Mouse (Mus musculus) CH12.LX (cell line): ENCODE results near the gene Ccnl2. TPM values are rescaled to one million over a fixed set of nuclear protein-coding genes. Genes with fewer than 3 reads are reported as not detected.
A peak's percentile ranks its signal among the peaks of the same experiment; 100 is the strongest.

Experiments
- DNase-seq: peaks from one replicate; pipeline ENCODE4 v3.0.0-alpha.2; 2013; ENCODE audit errors: extremely low read depth
- H3K27ac ChIP-seq: 2 replicates; pipeline ENCODE4 v1.5.1; 2012; ENCODE audit warnings: low read depth, mild to moderate bottlenecking, control low read depth, moderate library complexity; ENCODE audit not compliant: insufficient read depth
- H3K27me3 ChIP-seq: replicated peaks from 2 replicates; pipeline ENCODE3; 2012; ENCODE audit warnings: inconsistent platforms
- H3K36me3 ChIP-seq, 2 experiments: replicated peaks in 1 of 2; 2 replicates each; pipeline versions ENCODE3 to v1.6.1; 2012; ENCODE audit warnings: inconsistent platforms in 1 of 2, low read length in 1 of 2, mild to moderate bottlenecking in 1 of 2, mixed read lengths in 1 of 2, moderate library complexity in 1 of 2; ENCODE audit not compliant: control insufficient read depth in 1 of 2, insufficient read depth in 1 of 2
- H3K4me1 ChIP-seq, 2 experiments: 2 replicates each; pipeline ENCODE4 v1.6.1; 2012; ENCODE audit warnings: inconsistent platforms in 1 of 2, moderate library complexity in 1 of 2; ENCODE audit not compliant: insufficient read depth in 2 of 2, control insufficient read depth in 1 of 2
- H3K4me2 ChIP-seq: 2 replicates; pipeline ENCODE4 v1.6.1; 2012; ENCODE audit warnings: low read depth, mild to moderate bottlenecking, control low read depth; ENCODE audit not compliant: poor library complexity, insufficient read depth, severe bottlenecking
- H3K4me3 ChIP-seq, 3 experiments: fragments of 150-350 bp in 1 of 3; sonication (generic) in 1 of 3; replicated peaks in 1 of 3; 2 replicates each; pipeline versions ENCODE3 to v1.5.1; 2011 to 2012; ENCODE audit warnings: low read depth in 2 of 3, low read length in 2 of 3, mild to moderate bottlenecking in 2 of 3, moderate library complexity in 2 of 3, control low read depth in 1 of 3, improper control_type of control experiment in 1 of 3, inconsistent platforms in 1 of 3, mixed read lengths in 1 of 3; ENCODE audit not compliant: poor library complexity in 1 of 3
- H3K79me2 ChIP-seq: replicated peaks from 2 replicates; pipeline ENCODE4 v1.6.1; 2012; ENCODE audit warnings: mild to moderate bottlenecking, moderate library complexity; ENCODE audit not compliant: control insufficient read depth, poor library complexity, insufficient read depth, severe bottlenecking; ENCODE audit errors: extremely low read depth
- H3K9ac ChIP-seq: 2 replicates; pipeline ENCODE4 v1.6.1; 2012; ENCODE audit warnings: low read depth, mild to moderate bottlenecking, control low read depth, moderate library complexity; ENCODE audit not compliant: insufficient read depth
- H3K9me3 ChIP-seq: replicated peaks from 2 replicates; pipeline ENCODE3; 2012; ENCODE audit warnings: low read length, inconsistent platforms, mixed read lengths
- BHLHE40 ChIP-seq: IDR thresholded peaks from 2 replicates; pipeline ENCODE4 v1.6.1; 2011; ENCODE audit warnings: mild to moderate bottlenecking, low read depth, low read length, improper control_type of control experiment
- CHD1 ChIP-seq: IDR thresholded peaks from 2 replicates; pipeline ENCODE4 v1.6.1; 2012; ENCODE audit warnings: low read depth, low read length, improper control_type of control experiment, inconsistent platforms
- CHD2 ChIP-seq: IDR thresholded peaks from 2 replicates; pipeline ENCODE4 v1.6.1; 2011; ENCODE audit warnings: low read length, improper control_type of control experiment
- CTCF ChIP-seq, 2 experiments: IDR thresholded peaks in 1 of 2; conservative IDR thresholded peaks in 1 of 2; 2 replicates each; pipeline ENCODE4 v1.5.1; 2011 to 2012; ENCODE audit warnings: low read depth in 2 of 2, low read length in 2 of 2, improper control_type of control experiment in 1 of 2, inconsistent platforms in 1 of 2, mild to moderate bottlenecking in 1 of 2, moderate library complexity in 1 of 2
- E2F4 ChIP-seq: IDR thresholded peaks from 2 replicates; pipeline ENCODE4 v1.6.1; 2011; ENCODE audit warnings: low read depth, low read length, improper control_type of control experiment; ENCODE audit not compliant: insufficient replicate concordance
- ELF1 ChIP-seq: IDR thresholded peaks from 2 replicates; pipeline ENCODE4 v1.6.1; 2014; ENCODE audit warnings: low read depth, mild to moderate bottlenecking, inconsistent platforms, low read length, improper control_type of control experiment
- EP300 ChIP-seq: IDR thresholded peaks from 2 replicates; pipeline ENCODE4 v1.6.1; 2011; ENCODE audit warnings: low read length, improper control_type of control experiment
- ETS1 ChIP-seq: conservative IDR thresholded peaks from 2 replicates; pipeline ENCODE4 v1.6.1; 2012; ENCODE audit warnings: low read depth, mild to moderate bottlenecking, inconsistent platforms, low read length, improper control_type of control experiment, moderate library complexity
- GABPA ChIP-seq: IDR thresholded peaks from 2 replicates; pipeline ENCODE4 v1.6.1; 2012; ENCODE audit warnings: low read depth, low read length, improper control_type of control experiment, inconsistent platforms; ENCODE audit not compliant: insufficient replicate concordance
- HCFC1 ChIP-seq: IDR thresholded peaks from 2 replicates; pipeline ENCODE4 v1.6.1; 2012; ENCODE audit warnings: low read depth, mild to moderate bottlenecking, inconsistent platforms, low read length, improper control_type of control experiment
- IRF4 ChIP-seq: IDR thresholded peaks from 2 replicates; pipeline ENCODE4 v1.6.1; 2014; ENCODE audit warnings: low read depth, mild to moderate bottlenecking, inconsistent platforms, low read length, improper control_type of control experiment
- JUN ChIP-seq: IDR thresholded peaks from 2 replicates; pipeline ENCODE4 v1.6.1; 2011; ENCODE audit warnings: low read depth, mild to moderate bottlenecking, low read length, improper control_type of control experiment, moderate library complexity; ENCODE audit not compliant: insufficient read depth
- JUND ChIP-seq: conservative IDR thresholded peaks from 2 replicates; pipeline ENCODE4 v1.6.1; 2011; ENCODE audit warnings: low read depth, low read length, improper control_type of control experiment
- KAT2A ChIP-seq: IDR thresholded peaks from 2 replicates; pipeline ENCODE4 v1.6.1; 2012; ENCODE audit warnings: low read length, improper control_type of control experiment, inconsistent platforms; ENCODE audit not compliant: insufficient replicate concordance
- MAFK ChIP-seq: IDR thresholded peaks from 2 replicates; pipeline ENCODE4 v1.6.1; 2011; ENCODE audit warnings: low read length, improper control_type of control experiment; ENCODE audit not compliant: insufficient replicate concordance
- MAX ChIP-seq: IDR thresholded peaks from 2 replicates; pipeline ENCODE4 v1.6.1; 2011; ENCODE audit warnings: low read length, improper control_type of control experiment
- MAZ ChIP-seq: IDR thresholded peaks from 2 replicates; pipeline ENCODE4 v1.6.1; 2012; ENCODE audit warnings: low read depth, mild to moderate bottlenecking, inconsistent platforms, low read length, improper control_type of control experiment, moderate library complexity
- MEF2A ChIP-seq: IDR thresholded peaks from 2 replicates; pipeline ENCODE4 v1.6.1; 2014; ENCODE audit warnings: low read depth, mild to moderate bottlenecking, inconsistent platforms, low read length, improper control_type of control experiment, borderline replicate concordance
- MXI1 ChIP-seq: IDR thresholded peaks from 2 replicates; pipeline ENCODE4 v1.6.1; 2011; ENCODE audit warnings: mild to moderate bottlenecking, low read depth, low read length, improper control_type of control experiment
- MYC ChIP-seq: IDR thresholded peaks from 2 replicates; pipeline ENCODE4 v1.6.1; 2011; ENCODE audit warnings: low read depth, mild to moderate bottlenecking, improper control_type of control experiment, low read length
- NELFE ChIP-seq: IDR thresholded peaks from 2 replicates; pipeline ENCODE4 v1.6.1; 2011; ENCODE audit warnings: low read depth, low read length, improper control_type of control experiment
- NRF1 ChIP-seq: IDR thresholded peaks from 2 replicates; pipeline ENCODE4 v1.6.1; 2014; ENCODE audit warnings: low read depth, mild to moderate bottlenecking, inconsistent platforms, low read length, improper control_type of control experiment, moderate library complexity
- PAX5 ChIP-seq: IDR thresholded peaks from 2 replicates; pipeline ENCODE4 v1.6.1; 2012; ENCODE audit warnings: low read length, inconsistent platforms, mixed read lengths
- POLR2A ChIP-seq: IDR thresholded peaks from 2 replicates; pipeline ENCODE4 v1.6.1; 2011; ENCODE audit warnings: low read depth, mild to moderate bottlenecking, improper control_type of control experiment, low read length
- POLR2AphosphoS2 ChIP-seq: IDR thresholded peaks from 2 replicates; pipeline ENCODE4 v1.6.1; 2011; ENCODE audit warnings: low read depth, low read length, improper control_type of control experiment
- RAD21 ChIP-seq: IDR thresholded peaks from 2 replicates; pipeline ENCODE4 v1.6.1; 2011; ENCODE audit warnings: low read depth, mild to moderate bottlenecking, low read length, improper control_type of control experiment, moderate library complexity
- RCOR1 ChIP-seq: conservative IDR thresholded peaks from 2 replicates; pipeline ENCODE4 v1.6.1; 2012; ENCODE audit warnings: low read depth, mild to moderate bottlenecking, inconsistent platforms, low read length, improper control_type of control experiment
- SIN3A ChIP-seq: IDR thresholded peaks from 2 replicates; pipeline ENCODE4 v1.6.1; 2012; ENCODE audit warnings: low read length, improper control_type of control experiment, inconsistent platforms
- SMC3 ChIP-seq: IDR thresholded peaks from 2 replicates; pipeline ENCODE4 v1.6.1; 2011; ENCODE audit warnings: low read depth, low read length, improper control_type of control experiment
- TBP ChIP-seq: conservative IDR thresholded peaks from 2 replicates; pipeline ENCODE4 v1.6.1; 2011; ENCODE audit warnings: low read depth, low read length, improper control_type of control experiment
- TCF12 ChIP-seq: IDR thresholded peaks from 2 replicates; pipeline ENCODE4 v1.6.1; 2014; ENCODE audit warnings: low read depth, mild to moderate bottlenecking, inconsistent platforms, low read length, improper control_type of control experiment
- UBTF ChIP-seq: IDR thresholded peaks from 2 replicates; pipeline ENCODE4 v1.6.1; 2012; ENCODE audit warnings: low read depth, mild to moderate bottlenecking, inconsistent platforms, low read length, improper control_type of control experiment, moderate library complexity
- USF1 ChIP-seq: IDR thresholded peaks from 2 replicates; pipeline ENCODE4 v1.6.1; 2014; ENCODE audit warnings: low read depth, mild to moderate bottlenecking, inconsistent platforms, low read length, improper control_type of control experiment
- USF2 ChIP-seq: conservative IDR thresholded peaks from 2 replicates; pipeline ENCODE4 v1.6.1; 2011; ENCODE audit warnings: low read depth, low read length, improper control_type of control experiment
- ZC3H11A ChIP-seq: IDR thresholded peaks from 2 replicates; pipeline ENCODE4 v1.6.1; 2012; ENCODE audit warnings: low read depth, mild to moderate bottlenecking, inconsistent platforms, low read length, improper control_type of control experiment
- ZKSCAN1 ChIP-seq: IDR thresholded peaks from 2 replicates; pipeline ENCODE4 v1.6.1; 2012; ENCODE audit warnings: low read depth, inconsistent platforms, low read length, improper control_type of control experiment, borderline replicate concordance
- ZMIZ1 ChIP-seq: IDR thresholded peaks from 2 replicates; pipeline ENCODE4 v1.6.1; 2012; ENCODE audit warnings: low read depth, mild to moderate bottlenecking, inconsistent platforms, low read length, improper control_type of control experiment
- ZNF384 ChIP-seq: IDR thresholded peaks from 2 replicates; pipeline ENCODE4 v1.6.1; 2012; ENCODE audit warnings: low read depth, low read length, improper control_type of control experiment, inconsistent platforms
- dilution Hi-C: fragments of 300-500 bp; cut with MboI; formaldehyde crosslinking; loops from 2 replicates; pipeline ENCODE4 v1.14.3; 2020; ENCODE audit warnings: low sequenced_read_pairs; ENCODE audit not compliant: extremely low pct_unique_long_range_greater_than_20kb, extremely low pct_ligation_motif_present
- in situ Hi-C: fragments of 300-500 bp; cut with MboI; formaldehyde crosslinking; loops from 3 replicates; pipeline ENCODE4 v1.14.3; 2019; ENCODE audit warnings: low sequenced_read_pairs, low pct_ligation_motif_present, low pct_unique_long_range_greater_than_20kb, mixed read lengths
- polyA plus RNA-seq: library from polyadenylated mRNA; unstranded; fragments of >175 nt; gene quantifications from 2 replicates; pipeline ENCODE4 v1.2.1, GENCODE M21; 2012; ENCODE audit warnings: low read depth; ENCODE audit not compliant: insufficient read length
- total RNA-seq, 2 experiments: library from RNA; depleted of rRNA; stranded (reverse); fragments of 300-350 nt in 1 of 2; fragments of >200 nt in 1 of 2; gene quantifications; 2 replicates each; pipeline ENCODE4 v1.2.3; 2012 to 2014

Gene Ccnl2
- total and polyA plus RNA-seq, 3 experiments = 59.6 to 67.7 (median 63.7) TPM

- Histone ChIP-seq H3K79me2 (no peaks in the 10 kb centered on the region), H3K27ac (peak within 1 kb of the TSS; percentile 65), H3K4me1 (peaks cover 18 to 28% of the 10 kb centered on the region in 2 experiments), H3K4me2 (peak within 1 kb of the TSS; percentile 90), H3K9ac (peak within 1 kb of the TSS; percentile 71), H3K36me3 (peaks cover 17 to 29% of the 10 kb centered on the region in 2 experiments), H3K4me3 (peak within 1 kb of the TSS; percentile 43 to 76 (median 68)), H3K27me3 (no peaks in the 10 kb centered on the region), H3K9me3 (peaks cover 3% of the 10 kb centered on the region)
- DNase-seq = peak; percentile 61
- in situ Hi-C loops = loop anchor here (5.0 to 10.0 kb wide), 2 partner anchors 38 to 105 kb away; partner anchors contain the start of gene Ube2j2
- TF ChIP-seq KAT2A = 0 out of 2 replicates have a peak, but pooled peaks have one; percentile 3
- TF ChIP-seq RCOR1 = no peak
- no peak for TF ChIP-seq TBP
- no peak; the same call in 1 of the 2 replicates for TF ChIP-seq MXI1
- TF ChIP-seq MAFK = no peak
- no peak; the same call in none of the 2 replicates for TF ChIP-seq CHD2
- TF ChIP-seq SIN3A = no peak
- no peak for TF ChIP-seq SMC3
- no peak for TF ChIP-seq JUN
- no peak for TF ChIP-seq HCFC1
- no peak for TF ChIP-seq CTCF (conservative IDR thresholded peaks at IDR 0.05 in 1 of 2, IDR thresholded peaks at IDR 0.05 in 1 of 2; ENCODE audit: low read depth in 2 of 2, low read length in 2 of 2)
- TF ChIP-seq POLR2AphosphoS2 = no peak
- peak; percentile 54; the same call in 1 of the 2 replicates for TF ChIP-seq NELFE
- TF ChIP-seq NRF1 = peak; percentile 13; the same call in 1 of the 2 replicates
- TF ChIP-seq CHD1 = no peak
- no peak for TF ChIP-seq USF1
- TF ChIP-seq ELF1 = no peak; the same call in 1 of the 2 replicates
- TF ChIP-seq MAZ = peak; percentile 49; the same call in 1 of the 2 replicates
- no peak; the same call in 1 of the 2 replicates for TF ChIP-seq IRF4
- no peak for TF ChIP-seq E2F4
- TF ChIP-seq MYC = no peak
- TF ChIP-seq JUND = no peak
- TF ChIP-seq EP300 = no peak
- TF ChIP-seq RAD21 = no peak
- TF ChIP-seq TCF12 = no peak
- peak; percentile 45; the same call in 1 of the 2 replicates for TF ChIP-seq ZMIZ1
- TF ChIP-seq USF2 = no peak
- TF ChIP-seq UBTF = no peak
- TF ChIP-seq MAX = no peak
- no peak; the same call in 1 of the 2 replicates for TF ChIP-seq BHLHE40
- TF ChIP-seq ZC3H11A = no peak
- TF ChIP-seq MEF2A = peak; percentile 16; the same call in 1 of the 2 replicates
- no peak for TF ChIP-seq GABPA
- no peak for TF ChIP-seq ZKSCAN1
- no peak for TF ChIP-seq ZNF384
- TF ChIP-seq ETS1 = no peak
- no peak for TF ChIP-seq PAX5
- TF ChIP-seq POLR2A = peak; percentile 61
- dilution Hi-C loops = no loop called here
These were observed 27.2 kb downstream of the Ccnl2 start, which contains the start of gene Mxra8 for GRCm38 (mm10) chr4:155839483-155839910. Gene Mxra8, plus strand, starts transcription at chr4:155839680.
